Mouse (Mus musculus) c-Kit-positive CD71-positive TER-119-positive erythroid progenitor cells, embryonic 14.5 days (primary cell): ENCODE data around the gene Col20a1.
A peak's percentile ranks its signal among the peaks of the same experiment; 100 is the strongest.

ENCODE experiments used
- DNase-seq: peaks from one replicate; pipeline ENCODE4 v3.0.0-alpha.2; 2013; ENCODE audit warnings: low spot score

Col20a1 gene

GRCm38 (mm10) chr2:180986449-180986848, at the start of gene Col20a1:
Gene Col20a1 (plus strand): TSS chr2:180986535.
- no peak for DNase-seq

- no peak for DNase-seq
These were observed 46.1 kb upstream of the Col20a1 start for GRCm38 (mm10) chr2:180940187-180940586.

GRCm38 (mm10) chr2:180941869-180942268, 44.5 kb upstream of the Col20a1 start:
- DNase-seq = no peak

- DNase-seq = no peak
These were observed 36.4 kb upstream of the Col20a1 start for GRCm38 (mm10) chr2:180949947-180950346.

- no peak for DNase-seq
These were observed 33.6 kb upstream of the Col20a1 start for GRCm38 (mm10) chr2:180952731-180953171.

GRCm38 (mm10) chr2:180953638-180954037, 32.7 kb upstream of the Col20a1 start:
- DNase-seq = no peak

- DNase-seq = no peak
These were observed 32.0 kb upstream of the Col20a1 start, which contains the start of gene Nkain4 for GRCm38 (mm10) chr2:180954061-180955047. Gene Nkain4 (minus strand): TSS chr2:180954699.

GRCm38 (mm10) chr2:180959605-180960004, 26.7 kb upstream of the Col20a1 start:
- DNase-seq = no peak

GRCm38 (mm10) chr2:180960187-180960586, 26.1 kb upstream of the Col20a1 start:
- DNase-seq = no peak

GRCm38 (mm10) chr2:180962616-180963308, 23.6 kb upstream of the Col20a1 start:
- no peak for DNase-seq

GRCm38 (mm10) chr2:180963956-180964355, 22.4 kb upstream of the Col20a1 start:
- peak; percentile 68 for DNase-seq

GRCm38 (mm10) chr2:180966092-180966882, 20.0 kb upstream of the Col20a1 start:
- DNase-seq = peak; percentile 23

- DNase-seq = peak; percentile 81
These were observed 19.1 kb upstream of the Col20a1 start, which contains the start of gene Arfgap1 for GRCm38 (mm10) chr2:180967010-180967763. Gene Arfgap1 (plus strand): TSS chr2:180967225.

- DNase-seq = no peak
These were observed 5.2 kb upstream of the Col20a1 start for GRCm38 (mm10) chr2:180981133-180981532.

GRCm38 (mm10) chr2:180985635-180986034, 700 bp upstream of the Col20a1 start:
- no peak for DNase-seq

- DNase-seq = no peak
These were observed 666 bp downstream of the Col20a1 start for GRCm38 (mm10) chr2:180987001-180987400.

GRCm38 (mm10) chr2:180987432-180988030, 1.2 kb downstream of the Col20a1 start:
- no peak for DNase-seq

- DNase-seq = no peak
These were observed 2.1 kb downstream of the Col20a1 start for GRCm38 (mm10) chr2:180988347-180988913.

- no peak for DNase-seq
These were observed 2.6 kb downstream of the Col20a1 start for GRCm38 (mm10) chr2:180988948-180989347.

GRCm38 (mm10) chr2:180990347-180990746, 4.0 kb downstream of the Col20a1 start:
- DNase-seq = no peak
